Mouse (Mus musculus) olfactory bulb, adult 2 months (tissue): ENCODE measurements around the gene Ptgir.

Experiments used
- CTCF ChIP-seq: fragments of 200-500 bp; IDR thresholded peaks from 2 replicates; pipeline ENCODE4 v1.5.1; 2012; ENCODE audit warnings: low read depth, mild to moderate bottlenecking, low read length, moderate library complexity; ENCODE audit not compliant: insufficient read depth
- POLR2A ChIP-seq: fragments of 200-500 bp; IDR thresholded peaks from 2 replicates; pipeline ENCODE4 v1.6.1; 2012; ENCODE audit warnings: mild to moderate bottlenecking, low read depth, low read length, moderate library complexity; ENCODE audit not compliant: insufficient read depth

- TF ChIP-seq CTCF (no peak), POLR2A (no peak)
These were observed 28.6 kb upstream of the Ptgir start for GRCm38 (mm10) chr7:16877717-16878116.
